Mouse (Mus musculus) limb, embryonic 13.5 days (tissue): ENCODE data around the gene Cd3d. TPM values are rescaled to one million over a fixed set of nuclear protein-coding genes. Genes with fewer than 3 reads are reported as not detected.
"Not testable (repeated sequence)": the region's sequence is repeated elsewhere in the genome, so short reads cannot be mapped to it uniquely, and the experiment has no call there.

Experiments used
- ATAC-seq: fragments of 200-750 bp; cut with Nextera tagmentation; 2 replicates; pipeline ENCODE4 v1.8.0; 2017; ENCODE audit warnings: low read depth, moderate number of reproducible peaks, moderate TSS enrichment; ENCODE audit not compliant: low FRiP score
- H3K27ac ChIP-seq: fragments of 300-500 bp; sonication (generic); 2 replicates; pipeline ENCODE4 v1.5.1; 2015; ENCODE audit warnings: inconsistent platforms, mild to moderate bottlenecking, moderate library complexity
- H3K27me3 ChIP-seq: fragments of 300-500 bp; sonication (generic); 2 replicates; pipeline ENCODE4 v1.6.1; 2015; ENCODE audit warnings: mild to moderate bottlenecking, inconsistent platforms
- H3K36me3 ChIP-seq: fragments of 300-500 bp; sonication (generic); 2 replicates; pipeline ENCODE4 v1.6.1; 2015; ENCODE audit warnings: inconsistent platforms, mild to moderate bottlenecking, moderate library complexity
- H3K4me1 ChIP-seq: fragments of 300-500 bp; sonication (generic); 2 replicates; pipeline ENCODE4 v1.6.1; 2015; ENCODE audit warnings: inconsistent platforms
- H3K4me2 ChIP-seq: fragments of 300-500 bp; sonication (generic); replicated peaks from 2 replicates; pipeline ENCODE4 v1.6.1; 2015; ENCODE audit warnings: inconsistent platforms, mild to moderate bottlenecking, moderate library complexity
- H3K4me3 ChIP-seq: fragments of 300-500 bp; sonication (generic); 2 replicates; pipeline ENCODE4 v1.5.1; 2015; ENCODE audit warnings: moderate library complexity, mild to moderate bottlenecking, inconsistent platforms
- H3K9ac ChIP-seq: fragments of 300-500 bp; sonication (generic); 2 replicates; pipeline ENCODE4 v1.6.1; 2015; ENCODE audit warnings: mild to moderate bottlenecking, inconsistent platforms
- H3K9me3 ChIP-seq: fragments of 300-500 bp; sonication (generic); 2 replicates; pipeline ENCODE4 v1.6.1; 2016; ENCODE audit warnings: inconsistent platforms
- WGBS: fragments of 180-500 bp; shearing (Covaris S2); methylation state at CpG from one replicate; pipeline ENCODE4 v1.1.7; 2015; 5-methylcytosine and 5-hydroxymethylcytosine counted together
- polyA plus RNA-seq: library from polyadenylated mRNA; unstranded; fragments of >200 nt; fragmentation: Nextera tagmentation; extraction: Ambion mirVana; gene quantifications from 2 replicates; pipeline ENCODE4 v1.2.1, GENCODE M21; 2015

Cd3d gene
- 0.15 TPM in 1 of 2 replicates, not detected in the other for polyA plus RNA-seq

GRCm38 (mm10) chr9:44981676-44982075, at the start of gene Cd3d:
TSS of gene Cd3d (plus strand) at chr9:44981786.
- Histone ChIP-seq H3K27me3 (peaks cover 12% of the 10 kb centered on the region), H3K4me1 (no peaks in the 10 kb centered on the region), H3K36me3 (no peaks in the 10 kb centered on the region), H3K9me3 (no peaks in the 10 kb centered on the region), H3K4me3 (no peak within 1 kb of the TSS), H3K27ac (no peak within 1 kb of the TSS), H3K9ac (no peak within 1 kb of the TSS), H3K4me2 (no peak within 1 kb of the TSS)
- ATAC-seq = no peak
- WGBS = 75% methylated on average over 4 of the region's 4 CpGs

- Histone ChIP-seq H3K27ac (no peak overlapping the region), H3K4me1 (no peaks in the 10 kb centered on the region), H3K9me3 (no peaks in the 10 kb centered on the region), H3K4me2 (no peak overlapping the region), H3K4me3 (no peak overlapping the region), H3K27me3 (no peaks in the 10 kb centered on the region), H3K36me3 (peaks cover 90% of the 10 kb centered on the region), H3K9ac (no peak overlapping the region)
- ATAC-seq = no peak
- 89% methylated on average over 4 of the region's 4 CpGs for WGBS
Measured at GRCm38 (mm10) chr9:44941756-44942155, 39.8 kb upstream of the Cd3d start.

GRCm38 (mm10) chr9:44942421-44942820, 39.2 kb upstream of the Cd3d start:
- H3K36me3 ChIP-seq = peaks cover 90% of the 10 kb centered on the region
- ATAC-seq = no peak
- no peaks in the 10 kb centered on the region for H3K4me1 ChIP-seq
- no peak overlapping the region for H3K27ac ChIP-seq
- no peaks in the 10 kb centered on the region for H3K9me3 ChIP-seq
- H3K27me3 ChIP-seq = no peaks in the 10 kb centered on the region
- H3K4me2 ChIP-seq = no peak overlapping the region
- no peak overlapping the region for H3K9ac ChIP-seq
- WGBS = 95% methylated on average over 4 of the region's 4 CpGs
- H3K4me3 ChIP-seq = no peak overlapping the region

- Histone ChIP-seq H3K9ac (no peak overlapping the region), H3K27me3 (no peaks in the 10 kb centered on the region), H3K4me1 (no peaks in the 10 kb centered on the region), H3K9me3 (no peaks in the 10 kb centered on the region), H3K27ac (no peak overlapping the region), H3K4me3 (no peak overlapping the region), H3K4me2 (no peak overlapping the region), H3K36me3 (peaks cover 95% of the 10 kb centered on the region)
- 93% methylated on average over 7 of the region's 7 CpGs for WGBS
- no peak for ATAC-seq
Measured at GRCm38 (mm10) chr9:44946185-44946695, 35.3 kb upstream of the Cd3d start.

GRCm38 (mm10) chr9:44947836-44948235, 33.8 kb upstream of the Cd3d start:
- Histone ChIP-seq H3K27ac (no peak overlapping the region), H3K36me3 (peaks cover 93% of the 10 kb centered on the region), H3K4me3 (no peak overlapping the region), H3K9ac (no peak overlapping the region), H3K4me2 (no peak overlapping the region), H3K4me1 (no peaks in the 10 kb centered on the region), H3K27me3 (no peaks in the 10 kb centered on the region), H3K9me3 (no peaks in the 10 kb centered on the region)
- WGBS = 86% methylated on average over 5 of the region's 5 CpGs
- no peak for ATAC-seq

GRCm38 (mm10) chr9:44954432-44954831, 27.2 kb upstream of the Cd3d start:
- H3K4me3 ChIP-seq = no peak overlapping the region
- no peak for ATAC-seq
- no peaks in the 10 kb centered on the region for H3K4me1 ChIP-seq
- no peaks in the 10 kb centered on the region for H3K9me3 ChIP-seq
- H3K9ac ChIP-seq = no peak overlapping the region
- H3K27me3 ChIP-seq = no peaks in the 10 kb centered on the region
- no peak overlapping the region for H3K4me2 ChIP-seq
- WGBS = 92% methylated on average over 3 of the region's 3 CpGs
- H3K36me3 ChIP-seq = peaks cover 87% of the 10 kb centered on the region
- no peak overlapping the region for H3K27ac ChIP-seq

GRCm38 (mm10) chr9:44965126-44965832, 16.3 kb upstream of the Cd3d start, which contains the start of gene Ube4a:
TSS of gene Ube4a (minus strand) at chr9:44965600.
- Histone ChIP-seq H3K27me3 (peaks cover 3% of the 10 kb centered on the region; the same call in 1 of the 2 replicates), H3K4me2 (peak within 1 kb of the TSS; percentile 93), H3K9ac (peak within 1 kb of the TSS; percentile 84), H3K27ac (no peak within 1 kb of the TSS), H3K4me1 (peaks cover 14% of the 10 kb centered on the region), H3K9me3 (no peaks in the 10 kb centered on the region), H3K4me3 (peak within 1 kb of the TSS; percentile 94), H3K36me3 (peaks cover 21% of the 10 kb centered on the region)
- under 1% methylated on average over 39 of the region's 39 CpGs for WGBS
- ATAC-seq = peak; percentile 96

- peak overlapping the region; percentile 94 for H3K4me3 ChIP-seq
- no peak overlapping the region for H3K27ac ChIP-seq
Measured at GRCm38 (mm10) chr9:44965833-44966466, 15.6 kb upstream of the Cd3d start.

GRCm38 (mm10) chr9:44966815-44967242, 14.8 kb upstream of the Cd3d start:
- 24% methylated on average over 3 of the region's 3 CpGs for WGBS
- ATAC-seq = no peak

More at GRCm38 (mm10) chr9:44965833-44966466, 15.6 kb upstream of the Cd3d start:
- Histone ChIP-seq H3K27me3 (peaks cover 8% of the 10 kb centered on the region), H3K36me3 (peaks cover 18% of the 10 kb centered on the region), H3K9ac (0 out of 2 replicates have a peak overlapping the region, but pooled peaks have one; percentile 21), H3K9me3 (no peaks in the 10 kb centered on the region), H3K4me1 (peaks cover 14% of the 10 kb centered on the region), H3K4me2 (peak overlapping the region; percentile 93)
- WGBS = 14% methylated on average over 10 of the region's 10 CpGs
- peak; percentile 1; the same call in 1 of the 2 replicates for ATAC-seq

GRCm38 (mm10) chr9:44967763-44968162, 13.8 kb upstream of the Cd3d start:
- peaks cover 14% of the 10 kb centered on the region for H3K4me1 ChIP-seq

More at GRCm38 (mm10) chr9:44966815-44967242, 14.8 kb upstream of the Cd3d start:
- H3K36me3 ChIP-seq = peaks cover 11% of the 10 kb centered on the region
- no peak overlapping the region for H3K4me2 ChIP-seq
- no peak overlapping the region for H3K4me3 ChIP-seq
- H3K27me3 ChIP-seq = peaks cover 12% of the 10 kb centered on the region
- H3K9ac ChIP-seq = no peak overlapping the region
- peaks cover 14% of the 10 kb centered on the region for H3K4me1 ChIP-seq
- H3K27ac ChIP-seq = no peak overlapping the region
- no peaks in the 10 kb centered on the region for H3K9me3 ChIP-seq

GRCm38 (mm10) chr9:44969450-44969849, 12.1 kb upstream of the Cd3d start:
- no peak for ATAC-seq
- H3K4me2 ChIP-seq = no peak overlapping the region
- H3K36me3 ChIP-seq = no peaks in the 10 kb centered on the region
- WGBS = 65% methylated on average over 1 of the region's 1 CpGs
- no peak overlapping the region for H3K27ac ChIP-seq
- no peak overlapping the region for H3K4me3 ChIP-seq
- no peak overlapping the region for H3K9ac ChIP-seq
- no peaks in the 10 kb centered on the region for H3K9me3 ChIP-seq
- H3K4me1 ChIP-seq = peaks cover 10% of the 10 kb centered on the region
- peaks cover 32% of the 10 kb centered on the region for H3K27me3 ChIP-seq

More at GRCm38 (mm10) chr9:44967763-44968162, 13.8 kb upstream of the Cd3d start:
- not testable (repeated sequence) for H3K9ac ChIP-seq, H3K9me3 ChIP-seq, H3K36me3 ChIP-seq, H3K4me2 ChIP-seq, H3K4me3 ChIP-seq, H3K27ac ChIP-seq, ATAC-seq
- 82% methylated on average over 5 of the region's 5 CpGs for WGBS
- H3K27me3 ChIP-seq = peaks cover 17% of the 10 kb centered on the region

- Histone ChIP-seq H3K9ac (no peak overlapping the region), H3K4me1 (no peaks in the 10 kb centered on the region), H3K27ac (no peak overlapping the region), H3K36me3 (no peaks in the 10 kb centered on the region), H3K27me3 (peaks cover 35% of the 10 kb centered on the region), H3K4me3 (no peak overlapping the region), H3K9me3 (no peaks in the 10 kb centered on the region), H3K4me2 (no peak overlapping the region)
- ATAC-seq = no peak
- WGBS = 70% methylated on average over 6 of the region's 6 CpGs
Measured at GRCm38 (mm10) chr9:44977813-44978212, 3.8 kb upstream of the Cd3d start.
